Mouse (Mus musculus) limb, embryonic 11.5 days (tissue): ENCODE results near the gene Iqsec1. TPM values are rescaled to one million over a fixed set of nuclear protein-coding genes. Genes with fewer than 3 reads are reported as not detected.

Experiments used
- ATAC-seq: fragments of 200-750 bp; cut with Nextera tagmentation; 2 replicates; pipeline ENCODE4 v1.8.0; 2017; ENCODE audit warnings: low read depth; ENCODE audit not compliant: insufficient number of reproducible peaks, low FRiP score, low TSS enrichment
- DNase-seq: peaks from one replicate; pipeline ENCODE4 v3.0.0-alpha.2; 2015; ENCODE audit warnings: low spot score
- H3K27ac ChIP-seq: fragments of 300-500 bp; sonication (generic); replicated peaks from 2 replicates; pipeline ENCODE4 v1.5.1; 2014; ENCODE audit warnings: low read depth, mild to moderate bottlenecking, low read length
- H3K27me3 ChIP-seq: fragments of 300-500 bp; sonication (generic); 2 replicates; pipeline ENCODE4 v1.6.1; 2014; ENCODE audit warnings: mild to moderate bottlenecking, low read length, mixed read lengths; ENCODE audit not compliant: control insufficient read depth, insufficient read depth
- H3K36me3 ChIP-seq: fragments of 300-500 bp; sonication (generic); 2 replicates; pipeline ENCODE4 v1.6.1; 2014; ENCODE audit warnings: mild to moderate bottlenecking, low read length, moderate library complexity, mixed read lengths; ENCODE audit not compliant: control insufficient read depth, insufficient read depth
- H3K4me1 ChIP-seq: fragments of 300-500 bp; sonication (generic); 2 replicates; pipeline ENCODE4 v1.6.1; 2014; ENCODE audit warnings: low read length, mixed read lengths; ENCODE audit not compliant: control insufficient read depth, insufficient read depth
- H3K4me2 ChIP-seq: fragments of 300-500 bp; sonication (generic); 2 replicates; pipeline ENCODE4 v1.6.1; 2014; ENCODE audit warnings: low read depth, mild to moderate bottlenecking, moderate library complexity; ENCODE audit not compliant: severe bottlenecking
- H3K4me3 ChIP-seq: fragments of 300-500 bp; sonication (generic); 2 replicates; pipeline ENCODE4 v1.5.1; 2014; ENCODE audit warnings: low read depth, low read length
- H3K9ac ChIP-seq: fragments of 300-500 bp; sonication (generic); 2 replicates; pipeline ENCODE4 v1.6.1; 2014; ENCODE audit warnings: mild to moderate bottlenecking, low read length
- H3K9me3 ChIP-seq: fragments of 300-500 bp; sonication (generic); 2 replicates; pipeline ENCODE4 v1.6.1; 2016; ENCODE audit warnings: low read length; ENCODE audit not compliant: control insufficient read depth
- WGBS: fragments of 180-500 bp; shearing (Covaris S2); extraction: QIAGEN DNeasy Blood & Tissue Kit; methylation state at CpG from one replicate; pipeline ENCODE4 v1.1.7; 2014; 5-methylcytosine and 5-hydroxymethylcytosine counted together
- polyA plus RNA-seq: library from polyadenylated mRNA; unstranded; fragments of >200 nt; fragmentation: Nextera tagmentation; extraction: Ambion mirVana; gene quantifications from 2 replicates; pipeline ENCODE4 v1.2.1, GENCODE M21; 2014

The Iqsec1 gene
- polyA plus RNA-seq, 1 experiment from 2014 or later, result 8.5 TPM

- DNase-seq, result no peak
- 96% methylated on average over 9 of the region's 9 CpGs for WGBS
Measured at GRCm38 (mm10) chr6:90709929-90710777, 278.3 kb downstream of the Iqsec1 start.

DNA sequence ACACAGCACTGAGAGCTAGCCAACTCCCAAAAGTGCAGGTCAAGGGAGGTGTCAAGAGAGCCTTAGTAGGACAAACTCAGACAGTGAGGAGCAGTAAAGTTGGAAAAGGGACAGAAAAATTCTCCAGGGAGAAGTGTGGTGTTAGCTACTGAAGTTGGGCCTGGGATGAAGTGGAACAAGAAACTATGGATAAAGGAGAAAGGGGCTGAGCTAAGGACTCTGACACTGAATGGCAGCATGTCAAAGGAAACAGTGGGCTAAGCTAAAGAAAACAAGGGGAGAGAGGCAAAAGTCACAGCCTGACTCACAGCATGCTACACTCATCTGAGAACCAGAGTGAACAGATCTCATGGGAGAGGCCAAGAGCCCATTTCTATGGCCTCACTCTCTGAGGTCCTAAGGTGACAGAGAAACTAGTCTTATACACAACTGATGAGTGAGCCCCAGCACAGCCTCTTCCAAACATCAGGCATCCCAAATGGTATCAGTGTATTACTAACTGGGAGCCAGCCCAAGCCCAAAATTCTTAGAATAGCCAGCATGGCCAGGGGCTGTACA lies 280.3 kb downstream of the Iqsec1 start:
- no peaks in the 10 kb centered on the region for H3K27me3 ChIP-seq
- H3K4me1 ChIP-seq, result peaks cover 22% of the 10 kb centered on the region
- ATAC-seq (no peak), DNase-seq (no peak)
- no peaks in the 10 kb centered on the region for H3K36me3 ChIP-seq
- H3K4me2 ChIP-seq, result no peak overlapping the region
- no peak overlapping the region for H3K27ac ChIP-seq
- H3K9ac ChIP-seq, result no peak overlapping the region; the same call in 1 of the 2 replicates
- no peak overlapping the region for H3K4me3 ChIP-seq
- H3K9me3 ChIP-seq, result no peaks in the 10 kb centered on the region

More at GRCm38 (mm10) chr6:90709929-90710777, 278.3 kb downstream of the Iqsec1 start:
- no peaks in the 10 kb centered on the region for H3K27me3 ChIP-seq
- H3K36me3 ChIP-seq, result no peaks in the 10 kb centered on the region
- H3K27ac ChIP-seq, result no peak overlapping the region
- no peak overlapping the region for H3K9ac ChIP-seq
- H3K9me3 ChIP-seq, result no peaks in the 10 kb centered on the region
- peaks cover 26% of the 10 kb centered on the region for H3K4me1 ChIP-seq
- H3K4me2 ChIP-seq, result no peak overlapping the region
- H3K4me3 ChIP-seq, result no peak overlapping the region
- ATAC-seq, result no peak

DNA sequence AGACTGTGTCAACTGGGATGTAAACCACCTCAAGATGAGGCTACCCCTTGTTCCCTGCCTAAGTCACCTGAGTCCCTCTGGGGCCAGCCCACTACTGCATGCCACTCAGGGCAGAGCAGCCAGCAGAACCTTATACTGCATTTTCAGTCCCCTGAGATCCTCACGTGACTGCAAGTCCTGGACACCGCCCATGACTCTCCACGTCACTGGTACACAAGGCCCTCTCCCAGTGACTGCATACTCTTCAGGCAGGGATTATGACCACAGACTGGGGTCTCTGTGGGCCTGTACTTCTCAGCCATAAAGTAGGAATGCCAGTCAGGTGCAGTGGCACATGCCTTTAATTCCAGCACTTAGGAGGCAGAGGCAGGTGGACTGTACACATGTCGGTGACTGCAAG lies 281.3 kb downstream of the Iqsec1 start:
- ATAC-seq, result no peak
- WGBS, result 83% methylated on average over 4 of the region's 4 CpGs
- no peak overlapping the region for H3K27ac ChIP-seq

GRCm38 (mm10) chr6:90706490-90706889 lies 282.0 kb downstream of the Iqsec1 start:
- Histone ChIP-seq H3K9ac (no peak overlapping the region), H3K9me3 (no peaks in the 10 kb centered on the region), H3K4me3 (no peak overlapping the region), H3K27me3 (no peaks in the 10 kb centered on the region), H3K4me1 (peaks cover 25% of the 10 kb centered on the region), H3K36me3 (no peaks in the 10 kb centered on the region), H3K27ac (no peak overlapping the region), H3K4me2 (no peak overlapping the region)
- no peak for DNase-seq
- 83% methylated on average over 10 of the region's 10 CpGs for WGBS
- ATAC-seq, result no peak

More for the DNA sequence above, 281.3 kb downstream of the Iqsec1 start:
- Histone ChIP-seq H3K4me2 (no peak overlapping the region), H3K4me3 (no peak overlapping the region), H3K4me1 (peaks cover 27% of the 10 kb centered on the region), H3K36me3 (no peaks in the 10 kb centered on the region), H3K9me3 (no peaks in the 10 kb centered on the region), H3K27me3 (no peaks in the 10 kb centered on the region), H3K9ac (no peak overlapping the region)
- DNase-seq, result no peak

- no peak for DNase-seq
- WGBS, result 83% methylated on average over 3 of the region's 3 CpGs
- no peak for ATAC-seq
- no peaks in the 10 kb centered on the region for H3K36me3 ChIP-seq
- no peak overlapping the region for H3K9ac ChIP-seq
- H3K4me3 ChIP-seq, result no peak overlapping the region
- no peak overlapping the region for H3K4me2 ChIP-seq
- H3K27me3 ChIP-seq, result no peaks in the 10 kb centered on the region
- peaks cover 23% of the 10 kb centered on the region for H3K4me1 ChIP-seq
- H3K9me3 ChIP-seq, result no peaks in the 10 kb centered on the region
- no peak overlapping the region for H3K27ac ChIP-seq
Measured at GRCm38 (mm10) chr6:90705738-90706137, 282.7 kb downstream of the Iqsec1 start.

DNA sequence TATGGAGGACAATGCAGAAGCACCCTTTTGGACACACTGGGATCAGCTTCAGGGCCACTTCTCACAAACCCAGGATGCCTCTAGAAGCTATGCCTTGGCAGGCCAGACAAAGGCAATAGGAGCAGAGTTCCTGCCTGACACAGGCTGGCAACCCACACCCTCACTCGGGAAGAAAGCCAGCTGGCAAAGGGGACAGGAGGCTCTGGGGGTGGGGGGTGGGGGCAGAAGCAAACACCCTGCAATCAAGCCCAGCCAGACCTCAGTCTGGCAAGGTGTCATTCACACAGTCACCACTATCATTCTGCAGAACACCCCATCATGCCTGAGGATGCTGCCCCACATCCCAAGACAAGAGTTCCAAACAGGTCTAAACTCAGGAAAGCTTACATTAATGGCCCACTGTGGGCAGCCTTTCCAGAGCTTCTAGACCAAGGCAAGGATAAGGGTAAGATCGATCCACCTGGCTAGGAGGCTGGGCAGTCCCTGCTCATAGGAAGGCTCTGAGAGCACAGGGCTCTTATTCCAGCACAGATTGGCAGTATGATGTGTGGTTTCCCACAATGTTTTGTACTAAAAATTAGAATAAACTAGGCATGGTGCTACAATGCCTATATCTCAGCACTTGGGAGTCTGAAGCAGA lies 283.7 kb downstream of the Iqsec1 start:
- Histone ChIP-seq H3K4me2 (no peak overlapping the region), H3K27me3 (no peaks in the 10 kb centered on the region), H3K4me3 (no peak overlapping the region), H3K4me1 (peaks cover 23% of the 10 kb centered on the region), H3K27ac (no peak overlapping the region), H3K36me3 (no peaks in the 10 kb centered on the region), H3K9me3 (no peaks in the 10 kb centered on the region), H3K9ac (no peak overlapping the region)
- ATAC-seq, result no peak
- no peak for DNase-seq
- 62% methylated on average over 2 of the region's 2 CpGs for WGBS

DNA sequence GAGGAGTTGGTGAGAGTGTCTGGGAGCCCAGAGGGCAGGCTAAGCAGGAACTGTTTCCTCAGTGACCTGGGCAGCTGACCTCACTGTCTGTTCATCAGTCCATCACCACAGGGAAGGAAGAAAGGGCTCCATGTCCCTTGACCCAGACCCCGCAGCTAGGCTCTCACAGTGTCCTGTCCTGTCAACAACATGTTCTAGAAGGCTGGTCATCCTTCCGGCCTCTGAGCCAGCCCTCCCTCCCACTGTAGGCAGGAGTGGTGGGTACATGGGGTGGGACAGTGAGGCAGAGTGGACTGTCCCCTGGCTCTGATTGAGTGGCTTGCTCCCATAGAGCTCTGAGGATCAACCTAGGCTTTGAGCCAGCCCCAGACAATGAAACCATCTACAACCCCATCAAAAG lies 284.7 kb downstream of the Iqsec1 start:
- H3K4me3 ChIP-seq, result no peak overlapping the region
- H3K27me3 ChIP-seq, result no peaks in the 10 kb centered on the region
- ATAC-seq (no peak), DNase-seq (no peak)
- no peak overlapping the region for H3K9ac ChIP-seq
- WGBS, result 58% methylated on average over 2 of the region's 2 CpGs
- H3K9me3 ChIP-seq, result no peaks in the 10 kb centered on the region
- H3K4me1 ChIP-seq, result peaks cover 28% of the 10 kb centered on the region
- H3K4me2 ChIP-seq, result no peak overlapping the region
- no peaks in the 10 kb centered on the region for H3K36me3 ChIP-seq
- peak overlapping the region; percentile 67 for H3K27ac ChIP-seq

- ATAC-seq, result peak; percentile 33; the same call in 1 of the 2 replicates
- Histone ChIP-seq H3K27me3 (no peaks in the 10 kb centered on the region), H3K4me2 (no peak overlapping the region), H3K9ac (peak overlapping the region; percentile 37), H3K4me3 (no peak overlapping the region), H3K9me3 (no peaks in the 10 kb centered on the region), H3K27ac (peak overlapping the region; percentile 67), H3K4me1 (peaks cover 28% of the 10 kb centered on the region), H3K36me3 (no peaks in the 10 kb centered on the region)
- WGBS, result 37% methylated on average over 4 of the region's 4 CpGs
- DNase-seq, result peak; percentile 42
Measured at GRCm38 (mm10) chr6:90702837-90703735, 285.4 kb downstream of the Iqsec1 start.
